Mouse (Mus musculus): ENCODE results near the gene Ctdspl. TPM values are rescaled to one million over a fixed set of nuclear protein-coding genes. Genes with fewer than 3 reads are reported as not detected.

The Ctdspl gene
- polyA plus RNA-seq, 1 experiment from 2014 or later: 17.6 TPM

DNA sequence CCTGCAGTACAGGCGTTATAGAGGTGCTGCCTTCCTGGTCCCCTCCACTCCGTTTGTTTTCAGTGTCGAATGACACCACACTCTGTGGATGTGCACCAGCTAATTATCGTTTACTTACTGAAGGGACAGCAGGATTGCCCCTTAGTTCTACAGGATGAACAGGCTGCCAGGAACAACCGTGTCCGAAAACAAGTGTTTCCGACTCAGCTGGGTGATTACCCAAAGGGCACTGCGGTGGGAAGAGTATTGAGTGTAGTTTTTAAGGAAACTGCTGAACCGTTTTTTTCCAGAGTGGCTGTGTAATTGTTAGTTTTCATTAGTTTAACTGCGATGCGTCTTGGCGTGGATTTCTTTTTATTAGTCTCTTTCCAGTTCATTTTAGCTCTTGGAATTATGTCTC is 9.8 kb downstream of the Ctdspl start:
- H3K27me3 ChIP-seq (ENCODE audit: control insufficient read depth, insufficient read depth, low read length): no peaks in the 10 kb centered on the region
- peaks cover 21% of the 10 kb centered on the region for H3K4me1 ChIP-seq (ENCODE audit: control insufficient read depth, insufficient read depth, low read length)
- no peaks in the 10 kb centered on the region for H3K36me3 ChIP-seq (ENCODE audit: control insufficient read depth, insufficient read depth, low read length)
- ATAC-seq (ENCODE audit: insufficient read depth, low FRiP score): no peak
- H3K27ac ChIP-seq (ENCODE audit: low read length): no peak overlapping the region
- no peak overlapping the region for H3K9ac ChIP-seq (ENCODE audit: low read length)
- H3K4me3 ChIP-seq (replicated peaks; ENCODE audit: low read length): no peak overlapping the region
- WGBS: 73% methylated on average over 12 of the region's 12 CpGs
- no peaks in the 10 kb centered on the region for H3K9me3 ChIP-seq (replicated peaks; ENCODE audit: control insufficient read depth, low read length)
- no peak overlapping the region for H3K4me2 ChIP-seq (ENCODE audit: low read depth, low read length)

DNA sequence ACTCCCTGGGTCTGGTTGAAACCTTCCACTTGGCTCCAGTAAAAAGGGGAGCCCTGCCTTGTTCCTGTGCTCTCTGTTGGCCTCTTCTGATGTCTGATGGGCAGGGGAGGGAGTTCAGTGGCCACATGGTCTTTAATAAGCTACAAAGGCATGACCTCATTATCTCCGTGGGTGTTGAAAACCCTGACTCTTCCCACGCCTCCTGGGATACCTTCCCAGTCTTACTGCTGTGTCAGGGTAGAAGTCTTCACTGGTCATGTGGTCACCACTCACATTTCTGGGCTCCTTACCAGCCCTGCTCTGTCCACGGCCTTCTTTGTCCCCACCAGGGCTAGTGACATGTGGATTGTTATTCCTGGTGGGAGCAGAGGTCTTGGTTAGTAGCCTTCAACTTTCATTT is 11.3 kb downstream of the Ctdspl start:
- Histone ChIP-seq H3K4me2 (ENCODE audit: low read depth, low read length) (no peak overlapping the region), H3K9ac (ENCODE audit: low read length) (no peak overlapping the region), H3K9me3 (replicated peaks; ENCODE audit: control insufficient read depth, low read length) (no peaks in the 10 kb centered on the region), H3K36me3 (ENCODE audit: control insufficient read depth, insufficient read depth, low read length) (0 out of 2 replicates have a peak, but pooled peaks cover 6% of the 10 kb centered on the region), H3K4me3 (replicated peaks; ENCODE audit: low read length) (no peak overlapping the region), H3K4me1 (ENCODE audit: control insufficient read depth, insufficient read depth, low read length) (peaks cover 21% of the 10 kb centered on the region), H3K27me3 (ENCODE audit: control insufficient read depth, insufficient read depth, low read length) (no peaks in the 10 kb centered on the region), H3K27ac (ENCODE audit: low read length) (no peak overlapping the region)
- no peak for ATAC-seq (ENCODE audit: insufficient read depth, low FRiP score)
- WGBS: 63% methylated on average over 3 of the region's 3 CpGs

DNA sequence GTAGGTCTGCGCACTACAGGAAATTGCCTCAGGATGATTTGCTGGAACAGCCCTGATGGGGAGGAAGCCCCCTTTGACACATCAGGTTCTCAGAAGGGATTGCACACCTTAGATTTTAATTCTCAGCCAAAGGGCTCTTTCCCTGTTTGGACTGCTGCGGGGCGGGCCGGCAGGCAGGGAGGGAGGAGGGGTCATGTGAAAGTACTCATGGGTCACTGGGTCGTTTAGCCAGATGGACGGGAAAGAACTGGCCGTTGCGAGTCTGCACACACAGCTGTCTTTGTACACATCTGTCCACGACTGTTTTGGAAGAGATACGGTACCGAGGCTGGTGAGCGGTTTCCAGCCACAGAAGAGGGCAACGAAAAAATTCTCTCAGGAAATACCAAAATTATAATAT is 13.2 kb downstream of the Ctdspl start:
- ATAC-seq (ENCODE audit: insufficient read depth, low FRiP score): no peak
- peaks cover 21% of the 10 kb centered on the region for H3K4me1 ChIP-seq (ENCODE audit: control insufficient read depth, insufficient read depth, low read length)
- H3K27me3 ChIP-seq (ENCODE audit: control insufficient read depth, insufficient read depth, low read length): no peaks in the 10 kb centered on the region
- no peaks in the 10 kb centered on the region for H3K9me3 ChIP-seq (replicated peaks; ENCODE audit: control insufficient read depth, low read length)
- H3K4me2 ChIP-seq (ENCODE audit: low read depth, low read length): 0 out of 2 replicates have a peak overlapping the region, but pooled peaks have one; percentile 2
- WGBS: 33% methylated on average over 13 of the region's 13 CpGs
- H3K4me3 ChIP-seq (replicated peaks; ENCODE audit: low read length): no peak overlapping the region
- H3K36me3 ChIP-seq (ENCODE audit: control insufficient read depth, insufficient read depth, low read length): 0 out of 2 replicates have a peak, but pooled peaks cover 7% of the 10 kb centered on the region
- peak overlapping the region; percentile 29; the same call in 1 of the 2 replicates for H3K9ac ChIP-seq (ENCODE audit: low read length)
- H3K27ac ChIP-seq (ENCODE audit: low read length): no peak overlapping the region

DNA sequence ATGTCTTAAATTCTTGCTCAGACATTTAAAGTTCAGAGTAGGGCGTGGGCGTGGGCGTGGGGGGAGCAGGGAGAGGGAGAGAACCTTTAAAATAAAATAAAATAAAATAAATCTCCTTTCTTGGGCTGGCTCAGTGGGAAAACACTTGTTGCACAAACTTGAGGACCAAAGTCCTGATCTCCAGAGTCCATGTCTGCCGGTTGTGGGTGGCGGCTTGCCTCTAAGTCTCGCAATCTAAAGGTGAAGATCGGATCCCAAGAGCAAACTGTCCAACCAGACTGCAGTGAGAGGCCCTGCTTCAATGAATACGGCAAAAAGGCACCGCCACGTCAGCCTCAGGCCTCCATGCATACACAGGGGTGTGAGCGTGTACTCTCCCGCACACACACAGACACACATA is 13.6 kb downstream of the Ctdspl start:
- no peak for ATAC-seq (ENCODE audit: insufficient read depth, low FRiP score)
- peaks cover 19% of the 10 kb centered on the region for H3K4me1 ChIP-seq (ENCODE audit: control insufficient read depth, insufficient read depth, low read length)
- no peaks in the 10 kb centered on the region for H3K9me3 ChIP-seq (replicated peaks; ENCODE audit: control insufficient read depth, low read length)
- 67% methylated on average over 12 of the region's 12 CpGs for WGBS
- no peak overlapping the region for H3K9ac ChIP-seq (ENCODE audit: low read length)
- H3K4me2 ChIP-seq (ENCODE audit: low read depth, low read length): no peak overlapping the region
- H3K36me3 ChIP-seq (ENCODE audit: control insufficient read depth, insufficient read depth, low read length): 0 out of 2 replicates have a peak, but pooled peaks cover 7% of the 10 kb centered on the region
- no peaks in the 10 kb centered on the region for H3K27me3 ChIP-seq (ENCODE audit: control insufficient read depth, insufficient read depth, low read length)
- peak overlapping the region; percentile 30; the same call in 1 of the 2 replicates for H3K27ac ChIP-seq (ENCODE audit: low read length)
- H3K4me3 ChIP-seq (replicated peaks; ENCODE audit: low read length): no peak overlapping the region

DNA sequence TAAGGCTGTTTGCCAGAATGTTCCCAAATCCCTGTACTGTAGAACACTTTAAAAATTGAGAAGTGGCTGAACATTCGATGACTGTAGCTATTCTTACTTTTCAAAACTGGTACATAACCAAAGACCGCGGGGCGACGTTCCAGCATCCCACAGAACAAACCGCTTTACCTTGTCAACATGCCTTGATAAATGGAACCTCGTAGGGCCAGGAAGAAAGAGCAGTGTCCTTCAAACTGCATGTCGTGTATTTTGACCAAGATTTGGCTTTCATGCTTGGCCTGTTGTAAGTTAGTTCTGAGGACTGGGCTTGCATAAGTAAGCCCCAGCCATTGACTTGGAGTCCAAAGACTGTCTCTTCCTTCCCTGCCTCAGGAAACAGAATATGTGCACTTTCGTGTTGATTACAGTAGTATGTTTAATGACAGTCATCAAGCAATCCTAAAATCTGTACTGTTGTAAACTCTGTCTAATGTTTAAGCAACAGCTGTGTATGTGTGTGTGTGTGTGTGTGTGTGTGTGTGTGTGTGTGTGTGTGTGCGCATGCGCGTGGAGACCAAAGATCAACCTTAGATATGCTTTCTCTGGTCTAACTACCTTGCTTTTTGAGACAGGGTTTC is 14.4 kb downstream of the Ctdspl start:
- no peak overlapping the region for H3K27ac ChIP-seq (ENCODE audit: low read length)
- WGBS: 70% methylated on average over 12 of the region's 12 CpGs
- no peak overlapping the region for H3K4me2 ChIP-seq (ENCODE audit: low read depth, low read length)
- H3K4me1 ChIP-seq (ENCODE audit: control insufficient read depth, insufficient read depth, low read length): peaks cover 19% of the 10 kb centered on the region
- no peak overlapping the region for H3K4me3 ChIP-seq (replicated peaks; ENCODE audit: low read length)
- H3K36me3 ChIP-seq (ENCODE audit: control insufficient read depth, insufficient read depth, low read length): 0 out of 2 replicates have a peak, but pooled peaks cover 7% of the 10 kb centered on the region
- no peak overlapping the region for H3K9ac ChIP-seq (ENCODE audit: low read length)
- H3K27me3 ChIP-seq (ENCODE audit: control insufficient read depth, insufficient read depth, low read length): no peaks in the 10 kb centered on the region
- no peaks in the 10 kb centered on the region for H3K9me3 ChIP-seq (replicated peaks; ENCODE audit: control insufficient read depth, low read length)
- no peak; the same call in 1 of the 2 replicates for ATAC-seq (ENCODE audit: insufficient read depth, low FRiP score)

DNA sequence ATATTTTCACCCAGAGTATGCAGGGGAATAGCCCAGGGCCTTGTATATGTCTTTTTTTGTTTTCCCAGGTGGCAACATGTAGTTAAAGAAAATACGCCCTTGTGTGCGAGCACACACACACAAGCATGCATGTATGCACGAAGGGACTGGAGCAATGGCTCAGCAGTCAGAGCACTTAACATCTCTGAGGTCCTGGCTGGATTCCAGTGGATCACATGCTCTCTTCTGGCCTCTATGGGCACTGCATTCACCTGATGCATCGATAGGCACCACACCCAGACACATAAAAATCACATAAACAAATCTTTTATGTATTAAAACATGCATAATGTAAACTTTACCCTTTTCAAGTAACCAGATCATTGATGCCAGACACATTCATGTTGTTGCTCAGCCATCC is 15.8 kb downstream of the Ctdspl start:
- no peak overlapping the region for H3K4me2 ChIP-seq (ENCODE audit: low read depth, low read length)
- no peak overlapping the region for H3K4me3 ChIP-seq (replicated peaks; ENCODE audit: low read length)
- H3K9ac ChIP-seq (ENCODE audit: low read length): no peak overlapping the region
- H3K36me3 ChIP-seq (ENCODE audit: control insufficient read depth, insufficient read depth, low read length): 0 out of 2 replicates have a peak, but pooled peaks cover 7% of the 10 kb centered on the region
- ATAC-seq (ENCODE audit: insufficient read depth, low FRiP score): no peak
- WGBS: 84% methylated on average over 4 of the region's 4 CpGs
- no peak overlapping the region for H3K27ac ChIP-seq (ENCODE audit: low read length)
- H3K27me3 ChIP-seq (ENCODE audit: control insufficient read depth, insufficient read depth, low read length): no peaks in the 10 kb centered on the region
- peaks cover 19% of the 10 kb centered on the region for H3K4me1 ChIP-seq (ENCODE audit: control insufficient read depth, insufficient read depth, low read length)
- no peaks in the 10 kb centered on the region for H3K9me3 ChIP-seq (replicated peaks; ENCODE audit: control insufficient read depth, low read length)

DNA sequence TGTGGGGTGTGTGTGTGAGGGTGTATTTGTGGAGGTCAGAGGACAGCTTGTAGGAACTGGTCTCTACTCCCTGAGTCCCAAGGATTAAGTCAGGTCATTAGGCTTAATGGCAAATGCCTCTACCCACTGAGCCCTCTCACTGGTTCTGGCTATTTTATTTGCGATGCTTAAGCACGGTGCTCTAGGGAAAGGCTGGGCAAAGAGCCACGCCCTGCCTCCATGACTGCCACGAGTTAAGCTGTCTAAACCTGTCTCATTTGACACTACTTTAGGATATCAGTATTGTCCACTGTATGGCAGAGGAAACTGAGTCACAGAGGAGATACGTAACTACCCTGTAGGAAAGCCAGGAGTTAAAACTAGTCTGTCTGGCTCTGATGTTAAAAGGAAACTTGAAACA is 17.7 kb downstream of the Ctdspl start:
- no peak overlapping the region for H3K9ac ChIP-seq (ENCODE audit: low read length)
- WGBS: 60% methylated on average over 5 of the region's 5 CpGs
- no peaks in the 10 kb centered on the region for H3K27me3 ChIP-seq (ENCODE audit: control insufficient read depth, insufficient read depth, low read length)
- H3K27ac ChIP-seq (ENCODE audit: low read length): no peak overlapping the region
- 0 out of 2 replicates have a peak, but pooled peaks cover 7% of the 10 kb centered on the region for H3K36me3 ChIP-seq (ENCODE audit: control insufficient read depth, insufficient read depth, low read length)
- no peaks in the 10 kb centered on the region for H3K9me3 ChIP-seq (replicated peaks; ENCODE audit: control insufficient read depth, low read length)
- H3K4me1 ChIP-seq (ENCODE audit: control insufficient read depth, insufficient read depth, low read length): peaks cover 19% of the 10 kb centered on the region
- H3K4me3 ChIP-seq (replicated peaks; ENCODE audit: low read length): no peak overlapping the region
- no peak for ATAC-seq (ENCODE audit: insufficient read depth, low FRiP score)
- no peak overlapping the region for H3K4me2 ChIP-seq (ENCODE audit: low read depth, low read length)

DNA sequence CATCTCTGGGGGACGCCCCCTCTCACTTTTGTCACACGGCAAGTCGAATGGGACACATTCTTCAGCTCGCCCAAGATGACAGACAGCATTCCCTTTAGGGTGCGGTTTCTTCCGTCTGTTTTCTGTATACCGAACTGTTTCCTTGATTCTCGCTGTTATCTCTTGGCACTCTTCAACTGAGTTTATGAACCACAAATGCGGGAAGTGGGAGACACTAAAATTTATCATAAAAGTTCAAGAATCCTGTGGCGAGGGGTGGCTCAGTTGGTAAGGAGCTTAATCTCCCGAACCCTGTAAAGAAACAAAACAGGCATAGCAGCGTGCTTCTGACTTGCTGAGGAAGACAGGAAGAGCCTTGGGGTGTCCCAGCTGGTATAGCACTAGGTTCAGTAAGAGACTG is 18.1 kb downstream of the Ctdspl start:
- no peak for ATAC-seq (ENCODE audit: insufficient read depth, low FRiP score)
- Histone ChIP-seq H3K36me3 (ENCODE audit: control insufficient read depth, insufficient read depth, low read length) (0 out of 2 replicates have a peak, but pooled peaks cover 7% of the 10 kb centered on the region), H3K4me1 (ENCODE audit: control insufficient read depth, insufficient read depth, low read length) (peaks cover 16% of the 10 kb centered on the region), H3K4me3 (replicated peaks; ENCODE audit: low read length) (no peak overlapping the region), H3K27ac (ENCODE audit: low read length) (no peak overlapping the region), H3K27me3 (ENCODE audit: control insufficient read depth, insufficient read depth, low read length) (no peaks in the 10 kb centered on the region), H3K9ac (ENCODE audit: low read length) (no peak overlapping the region), H3K9me3 (replicated peaks; ENCODE audit: control insufficient read depth, low read length) (no peaks in the 10 kb centered on the region), H3K4me2 (ENCODE audit: low read depth, low read length) (no peak overlapping the region)
- WGBS: 60% methylated on average over 12 of the region's 12 CpGs

DNA sequence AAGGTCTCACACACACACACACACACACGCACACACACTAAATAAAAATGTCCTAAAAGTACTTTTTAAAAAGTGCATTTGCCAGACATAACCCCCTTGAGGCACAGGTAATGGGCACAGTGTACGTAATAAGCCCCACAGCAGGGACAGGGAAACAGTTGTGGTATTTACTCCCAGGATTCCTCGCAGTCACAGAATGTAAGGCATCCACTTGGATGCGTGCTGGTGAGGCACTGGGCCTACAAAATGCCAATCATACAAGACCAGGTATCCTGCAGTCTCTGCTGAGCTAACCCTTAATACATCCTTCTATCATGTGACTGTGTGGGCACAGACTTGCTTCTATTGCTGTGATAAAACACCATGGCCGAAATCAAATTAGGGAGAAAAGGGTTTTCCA is 22.2 kb downstream of the Ctdspl start:
- Histone ChIP-seq H3K27me3 (ENCODE audit: control insufficient read depth, insufficient read depth, low read length) (no peaks in the 10 kb centered on the region), H3K27ac (ENCODE audit: low read length) (no peak overlapping the region), H3K9me3 (replicated peaks; ENCODE audit: control insufficient read depth, low read length) (no peaks in the 10 kb centered on the region), H3K36me3 (ENCODE audit: control insufficient read depth, insufficient read depth, low read length) (no peaks in the 10 kb centered on the region), H3K4me2 (ENCODE audit: low read depth, low read length) (no peak overlapping the region), H3K4me3 (replicated peaks; ENCODE audit: low read length) (no peak overlapping the region), H3K9ac (ENCODE audit: low read length) (no peak overlapping the region), H3K4me1 (ENCODE audit: control insufficient read depth, insufficient read depth, low read length) (peaks cover 18% of the 10 kb centered on the region)
- WGBS: 76% methylated on average over 5 of the region's 5 CpGs
- ATAC-seq (ENCODE audit: insufficient read depth, low FRiP score): no peak

All from stomach, embryonic 16.5 days (tissue).